Mouse (Mus musculus): ENCODE measurements at regions not wholly inside any gene's neighbourhood (a gene's known extent, or its start where the extent isn't known, plus 50 kb on each side); places are given as distances from the start of the nearest gene placed in this dataset.
A peak's percentile ranks its signal among the peaks of the same experiment; 100 is the strongest.

- Histone ChIP-seq H3K27me3 (ENCODE audit: control insufficient read depth, insufficient read depth, low read length) (no peaks in the 10 kb centered on the region), H3K4me3 (ENCODE audit: low read depth, low read length) (no peak overlapping the region), H3K4me2 (ENCODE audit: low read depth, low read length) (no peak overlapping the region), H3K27ac (ENCODE audit: low read depth, low read length) (no peak overlapping the region), H3K36me3 (ENCODE audit: control insufficient read depth, insufficient read depth, low read length) (no peaks in the 10 kb centered on the region), H3K4me1 (ENCODE audit: control insufficient read depth, insufficient read depth, low read length) (peaks cover 14% of the 10 kb centered on the region), H3K9me3 (ENCODE audit: control insufficient read depth, low read length) (no peaks in the 10 kb centered on the region), H3K9ac (replicated peaks; ENCODE audit: low read depth, low read length) (no peak overlapping the region)
- 4% methylated on average over 10 of the region's 10 CpGs for WGBS
- ATAC-seq (ENCODE audit: low read depth): peak; percentile 47; the same call in 1 of the 2 replicates
Measured at GRCm38 (mm10) chr14:76687971-76688407, 131.3 kb upstream of the Serp2 start.

DNA sequence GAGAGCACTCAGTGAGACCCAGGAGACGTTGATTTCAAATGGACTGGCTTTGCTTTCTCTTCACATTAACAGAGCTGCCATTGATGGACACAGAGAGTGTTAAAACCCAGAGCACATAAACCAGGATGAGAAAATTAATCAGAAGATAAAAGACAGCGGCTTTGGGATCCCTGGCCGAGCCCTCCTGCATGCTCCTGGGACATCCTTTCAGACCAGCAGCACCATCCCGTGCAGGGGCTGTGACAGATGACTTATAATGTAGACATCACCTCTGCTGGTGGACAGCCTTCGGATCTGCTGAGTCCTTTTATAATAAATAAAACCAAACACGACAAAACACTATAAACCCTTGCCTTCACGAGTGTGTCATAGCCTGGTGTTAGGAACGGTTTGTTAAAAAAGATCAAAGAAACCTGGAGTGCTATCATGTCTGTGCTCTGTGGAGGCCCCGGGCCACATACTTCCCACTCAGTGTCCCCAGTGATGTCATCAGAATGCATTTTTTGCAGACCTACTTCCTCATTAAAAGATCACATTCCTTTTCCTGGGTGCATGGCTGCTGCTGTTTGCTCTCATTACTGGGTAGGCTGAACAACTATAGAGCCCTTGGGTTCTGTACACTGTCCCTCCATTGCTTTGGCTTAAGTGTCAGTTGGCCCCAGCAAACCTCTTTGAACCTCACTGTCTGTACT lies 130.2 kb upstream of the Serp2 start:
- peak overlapping the region; percentile 16; the same call in 1 of the 2 replicates for H3K27ac ChIP-seq (ENCODE audit: low read depth, low read length)
- peaks cover 14% of the 10 kb centered on the region for H3K4me1 ChIP-seq (ENCODE audit: control insufficient read depth, insufficient read depth, low read length)
- H3K4me3 ChIP-seq (ENCODE audit: low read depth, low read length): no peak overlapping the region
- WGBS: 23% methylated on average over 9 of the region's 9 CpGs
- no peak for ATAC-seq (ENCODE audit: low read depth)
- H3K27me3 ChIP-seq (ENCODE audit: control insufficient read depth, insufficient read depth, low read length): no peaks in the 10 kb centered on the region
- no peaks in the 10 kb centered on the region for H3K9me3 ChIP-seq (ENCODE audit: control insufficient read depth, low read length)
- H3K4me2 ChIP-seq (ENCODE audit: low read depth, low read length): no peak overlapping the region
- H3K9ac ChIP-seq (replicated peaks; ENCODE audit: low read depth, low read length): no peak overlapping the region
- no peaks in the 10 kb centered on the region for H3K36me3 ChIP-seq (ENCODE audit: control insufficient read depth, insufficient read depth, low read length)

- no peaks in the 10 kb centered on the region for H3K27me3 ChIP-seq (ENCODE audit: control insufficient read depth, insufficient read depth, low read length)
- 59% methylated on average over 17 of the region's 17 CpGs for WGBS
Measured at GRCm38 (mm10) chr14:76685830-76686761, 129.4 kb upstream of the Serp2 start.

DNA sequence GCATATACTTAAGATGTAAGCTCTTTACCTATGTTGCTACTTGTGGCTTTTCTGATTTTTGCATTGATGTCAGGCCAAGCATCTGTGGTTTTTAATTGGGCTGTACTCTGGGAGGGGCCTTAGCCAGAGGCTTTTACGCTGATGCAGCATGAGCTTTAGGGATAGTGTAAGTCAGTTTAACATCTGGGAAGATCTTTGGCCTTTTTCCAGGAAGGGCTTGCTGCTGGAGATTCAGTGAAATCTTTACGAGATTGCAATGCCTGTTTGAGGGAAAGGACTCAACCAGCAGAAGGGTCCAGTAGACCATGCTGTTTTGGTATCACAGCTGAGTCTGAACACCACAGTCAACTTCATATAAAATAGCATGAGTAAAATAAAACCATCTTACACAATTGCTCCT lies 127.6 kb upstream of the Serp2 start:
- no peaks in the 10 kb centered on the region for H3K27me3 ChIP-seq (ENCODE audit: control insufficient read depth, insufficient read depth, low read length)
- 64% methylated on average over 2 of the region's 2 CpGs for WGBS
- H3K4me2 ChIP-seq (ENCODE audit: low read depth, low read length): no peak overlapping the region
- no peak overlapping the region for H3K27ac ChIP-seq (ENCODE audit: low read depth, low read length)
- no peak overlapping the region for H3K9ac ChIP-seq (replicated peaks; ENCODE audit: low read depth, low read length)
- no peaks in the 10 kb centered on the region for H3K9me3 ChIP-seq (ENCODE audit: control insufficient read depth, low read length)
- H3K4me1 ChIP-seq (ENCODE audit: control insufficient read depth, insufficient read depth, low read length): peaks cover 14% of the 10 kb centered on the region
- no peak overlapping the region for H3K4me3 ChIP-seq (ENCODE audit: low read depth, low read length)
- H3K36me3 ChIP-seq (ENCODE audit: control insufficient read depth, insufficient read depth, low read length): no peaks in the 10 kb centered on the region
- no peak for ATAC-seq (ENCODE audit: low read depth)

More at GRCm38 (mm10) chr14:76685830-76686761, 129.4 kb upstream of the Serp2 start:
- H3K4me3 ChIP-seq (ENCODE audit: low read depth, low read length): no peak overlapping the region
- no peak for ATAC-seq (ENCODE audit: low read depth)
- H3K4me2 ChIP-seq (ENCODE audit: low read depth, low read length): no peak overlapping the region
- H3K27ac ChIP-seq (ENCODE audit: low read depth, low read length): peak overlapping the region; percentile 7; the same call in 1 of the 2 replicates
- peaks cover 14% of the 10 kb centered on the region for H3K4me1 ChIP-seq (ENCODE audit: control insufficient read depth, insufficient read depth, low read length)
- H3K9me3 ChIP-seq (ENCODE audit: control insufficient read depth, low read length): no peaks in the 10 kb centered on the region
- no peaks in the 10 kb centered on the region for H3K36me3 ChIP-seq (ENCODE audit: control insufficient read depth, insufficient read depth, low read length)
- no peak overlapping the region for H3K9ac ChIP-seq (replicated peaks; ENCODE audit: low read depth, low read length)

DNA sequence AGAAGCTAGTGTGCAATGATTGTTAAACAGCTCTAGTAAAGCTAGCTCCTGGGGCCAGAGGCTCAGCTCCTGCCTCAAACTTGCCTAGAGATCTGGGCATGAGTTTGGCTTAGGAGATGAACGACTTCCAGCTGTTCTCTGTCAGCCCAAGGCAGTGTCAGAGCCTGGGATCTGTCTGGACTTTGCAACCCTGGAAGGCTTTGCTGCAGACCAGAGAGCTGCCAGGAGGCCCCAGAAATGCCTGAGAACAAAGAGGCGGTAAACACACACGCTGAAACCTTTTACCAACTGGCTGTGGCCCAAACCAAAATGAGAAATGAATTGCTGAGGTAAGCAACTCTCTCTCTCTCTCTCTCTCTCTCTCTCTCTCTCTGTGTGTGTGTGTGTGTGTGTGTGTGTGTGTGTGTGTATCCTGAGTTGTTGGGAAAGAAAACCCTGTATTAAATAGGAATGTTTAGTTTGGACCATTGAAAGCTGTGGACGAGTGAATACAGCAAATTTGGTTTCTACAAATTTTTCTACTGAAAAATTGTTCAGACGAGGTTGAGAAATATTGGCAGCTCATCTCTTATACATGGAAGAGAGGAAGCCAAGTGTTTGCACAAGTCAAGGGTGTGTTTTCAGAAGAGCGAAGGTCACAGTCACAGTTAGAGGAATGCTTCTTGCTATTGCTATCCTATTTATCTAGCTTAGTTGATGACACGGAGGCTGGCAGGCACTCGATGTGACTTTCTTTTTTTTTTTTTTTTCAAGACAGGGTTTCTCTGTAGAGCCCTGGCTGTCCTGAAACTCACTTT lies 125.1 kb upstream of the Serp2 start:
- no peak overlapping the region for H3K9ac ChIP-seq (replicated peaks; ENCODE audit: low read depth, low read length)
- WGBS: 52% methylated on average over 8 of the region's 8 CpGs
- ATAC-seq (ENCODE audit: low read depth): no peak
- no peaks in the 10 kb centered on the region for H3K9me3 ChIP-seq (ENCODE audit: control insufficient read depth, low read length)
- H3K27ac ChIP-seq (ENCODE audit: low read depth, low read length): no peak overlapping the region
- no peak overlapping the region for H3K4me3 ChIP-seq (ENCODE audit: low read depth, low read length)
- H3K36me3 ChIP-seq (ENCODE audit: control insufficient read depth, insufficient read depth, low read length): no peaks in the 10 kb centered on the region
- no peak overlapping the region for H3K4me2 ChIP-seq (ENCODE audit: low read depth, low read length)
- no peaks in the 10 kb centered on the region for H3K27me3 ChIP-seq (ENCODE audit: control insufficient read depth, insufficient read depth, low read length)
- H3K4me1 ChIP-seq (ENCODE audit: control insufficient read depth, insufficient read depth, low read length): peaks cover 9% of the 10 kb centered on the region

DNA sequence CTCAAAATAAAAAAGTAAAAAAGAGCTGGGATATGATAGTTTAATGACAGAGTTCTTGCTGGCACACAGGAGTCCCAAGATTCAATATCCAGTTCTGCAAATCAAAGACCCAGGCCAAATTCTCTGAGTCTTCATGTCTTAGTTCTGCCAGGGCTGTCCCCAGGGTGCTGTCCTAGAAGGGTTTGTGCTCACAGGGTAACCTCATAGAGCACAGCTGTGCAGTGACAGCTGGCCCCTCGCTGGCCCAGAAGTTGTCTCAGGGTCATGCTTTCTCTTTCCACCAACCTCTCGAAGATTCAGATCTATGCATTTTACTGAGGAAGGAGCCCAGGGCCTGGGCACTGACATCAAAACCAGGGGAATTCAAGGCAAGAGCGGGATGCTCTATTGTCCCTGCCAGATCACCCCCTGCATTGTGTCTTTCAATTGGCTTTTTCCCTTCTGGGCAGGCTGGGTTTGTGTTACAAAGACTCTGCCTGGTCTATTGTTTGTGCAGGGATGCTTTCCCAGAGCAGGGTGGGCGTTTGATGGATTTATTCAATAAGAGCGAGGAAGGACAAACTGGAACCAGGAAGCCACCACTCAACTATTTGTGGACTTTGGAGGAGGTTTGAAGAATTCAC lies 121.9 kb upstream of the Serp2 start:
- no peak for ATAC-seq (ENCODE audit: low read depth)
- no peaks in the 10 kb centered on the region for H3K27me3 ChIP-seq (ENCODE audit: control insufficient read depth, insufficient read depth, low read length)
- no peak overlapping the region for H3K9ac ChIP-seq (replicated peaks; ENCODE audit: low read depth, low read length)
- no peak overlapping the region for H3K4me2 ChIP-seq (ENCODE audit: low read depth, low read length)
- WGBS: 10% methylated on average over 5 of the region's 5 CpGs
- no peaks in the 10 kb centered on the region for H3K4me1 ChIP-seq (ENCODE audit: control insufficient read depth, insufficient read depth, low read length)
- H3K4me3 ChIP-seq (ENCODE audit: low read depth, low read length): no peak overlapping the region
- no peak overlapping the region for H3K27ac ChIP-seq (ENCODE audit: low read depth, low read length)
- H3K36me3 ChIP-seq (ENCODE audit: control insufficient read depth, insufficient read depth, low read length): no peaks in the 10 kb centered on the region
- H3K9me3 ChIP-seq (ENCODE audit: control insufficient read depth, low read length): no peaks in the 10 kb centered on the region

- H3K27ac ChIP-seq (ENCODE audit: low read depth, low read length): no peak overlapping the region
- H3K4me1 ChIP-seq (ENCODE audit: control insufficient read depth, insufficient read depth, low read length): no peaks in the 10 kb centered on the region
- no peaks in the 10 kb centered on the region for H3K9me3 ChIP-seq (ENCODE audit: control insufficient read depth, low read length)
- H3K36me3 ChIP-seq (ENCODE audit: control insufficient read depth, insufficient read depth, low read length): no peaks in the 10 kb centered on the region
- ATAC-seq (ENCODE audit: low read depth): no peak
- no peak overlapping the region for H3K9ac ChIP-seq (replicated peaks; ENCODE audit: low read depth, low read length)
- WGBS: 32% methylated on average over 8 of the region's 8 CpGs
- no peak overlapping the region for H3K4me2 ChIP-seq (ENCODE audit: low read depth, low read length)
- no peak overlapping the region for H3K4me3 ChIP-seq (ENCODE audit: low read depth, low read length)
- no peaks in the 10 kb centered on the region for H3K27me3 ChIP-seq (ENCODE audit: control insufficient read depth, insufficient read depth, low read length)
Measured at GRCm38 (mm10) chr14:76674949-76675348, 118.3 kb upstream of the Serp2 start.

DNA sequence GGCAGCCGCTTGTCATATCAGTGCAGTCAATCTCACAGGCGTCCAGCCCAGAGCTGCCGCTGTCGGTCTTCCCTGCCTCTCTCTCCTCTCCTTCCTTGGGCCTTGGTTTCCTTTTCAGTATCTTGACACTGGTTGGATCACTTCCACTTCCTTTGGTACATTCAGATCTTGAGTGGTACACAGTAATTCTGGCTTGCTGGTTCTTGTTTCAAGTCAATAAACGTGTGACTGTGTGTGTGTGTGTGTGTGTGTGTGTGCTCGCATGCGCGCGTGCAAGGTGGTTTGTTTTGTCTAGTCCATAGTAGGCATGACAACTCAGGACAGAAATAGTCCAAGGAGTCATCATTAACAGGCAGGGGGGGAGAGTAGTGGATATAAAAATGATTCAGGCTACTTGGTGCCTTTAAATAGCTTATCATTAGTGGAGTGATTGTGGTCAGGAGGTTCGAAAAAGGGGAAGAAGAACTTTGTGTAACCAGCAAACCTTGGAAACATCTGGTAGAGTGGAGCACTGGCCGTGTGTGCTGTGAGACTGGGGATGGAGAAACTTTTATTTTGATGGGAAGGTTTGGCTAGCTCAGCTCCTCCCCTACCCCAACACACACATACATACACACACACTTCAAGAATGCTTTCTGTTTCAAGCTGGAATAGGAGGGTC lies 117.1 kb upstream of the Serp2 start:
- Histone ChIP-seq H3K36me3 (ENCODE audit: control insufficient read depth, insufficient read depth, low read length) (no peaks in the 10 kb centered on the region), H3K27ac (ENCODE audit: low read depth, low read length) (no peak overlapping the region), H3K4me2 (ENCODE audit: low read depth, low read length) (no peak overlapping the region), H3K9ac (replicated peaks; ENCODE audit: low read depth, low read length) (no peak overlapping the region), H3K27me3 (ENCODE audit: control insufficient read depth, insufficient read depth, low read length) (no peaks in the 10 kb centered on the region), H3K4me1 (ENCODE audit: control insufficient read depth, insufficient read depth, low read length) (no peaks in the 10 kb centered on the region), H3K4me3 (ENCODE audit: low read depth, low read length) (no peak overlapping the region), H3K9me3 (ENCODE audit: control insufficient read depth, low read length) (no peaks in the 10 kb centered on the region)
- ATAC-seq (ENCODE audit: low read depth): no peak
- 77% methylated on average over 11 of the region's 11 CpGs for WGBS

Data from neural tube, embryonic 14.5 days (tissue).